Mouse (Mus musculus): ENCODE measurements around the gene Cdkl5.
A peak's percentile ranks its signal among the peaks of the same experiment; 100 is the strongest.

Cdkl5 gene

DNA sequence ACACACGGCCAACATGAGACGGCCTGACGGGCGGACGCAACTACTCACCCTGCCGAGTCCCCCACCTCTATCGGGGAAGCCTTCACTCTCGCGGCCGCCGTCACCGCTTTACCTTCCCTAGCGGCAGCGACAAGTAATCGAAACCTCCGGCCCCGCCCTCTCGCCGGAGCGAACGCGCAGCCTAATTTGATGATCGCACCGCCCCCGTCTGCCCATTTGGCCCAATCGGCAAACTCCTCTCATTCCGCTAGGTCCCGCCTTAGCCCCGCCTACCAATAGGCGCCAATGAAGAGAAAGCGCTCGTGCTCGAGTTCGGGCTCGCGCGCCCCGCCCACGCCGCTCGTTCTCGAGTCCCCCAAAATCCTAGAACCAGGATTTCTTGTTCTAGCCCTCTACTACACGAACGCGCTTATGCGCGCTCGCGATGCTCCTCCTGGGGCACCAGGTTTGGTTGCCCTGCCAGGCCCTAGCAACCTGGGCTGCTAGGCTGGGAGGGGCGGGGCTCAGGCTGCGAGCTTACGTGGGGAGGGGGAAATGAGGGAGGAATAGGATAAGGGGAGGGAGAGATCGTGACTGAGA, at the start of gene Cdkl5:
Gene Cdkl5, minus strand, starts transcription at position 162 of the 579 bp plus-strand sequence.
- DNase-seq = peak; percentile 95 to 96

DNA sequence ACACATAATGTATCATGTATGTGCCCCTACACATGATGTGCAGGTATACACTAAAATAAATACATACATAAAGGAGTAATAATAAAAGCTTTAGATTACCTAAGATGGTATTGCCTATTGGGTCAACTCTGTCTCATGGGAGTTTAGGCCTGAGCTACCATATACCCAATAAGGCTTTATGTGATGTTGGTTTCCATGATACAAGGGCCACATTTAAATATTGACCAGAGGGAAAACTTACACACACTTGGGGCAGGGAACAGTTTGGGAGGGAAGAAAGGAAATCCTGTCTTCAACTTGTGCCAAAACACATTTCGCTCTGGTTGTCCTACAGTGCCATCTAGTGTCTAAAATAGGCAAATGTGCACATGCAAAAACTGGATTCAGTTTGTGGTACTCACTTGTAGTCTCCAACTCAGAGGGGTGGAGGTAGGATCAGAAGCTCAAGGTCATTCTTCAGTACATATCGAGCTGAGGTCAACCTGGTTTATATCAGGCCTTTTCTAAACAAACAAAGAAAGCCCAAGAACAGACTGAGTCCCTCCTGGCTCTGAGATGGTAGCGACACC, 38.8 kb upstream of the Cdkl5 start:
- DNase-seq = peak; percentile 17 to 26

DNA sequence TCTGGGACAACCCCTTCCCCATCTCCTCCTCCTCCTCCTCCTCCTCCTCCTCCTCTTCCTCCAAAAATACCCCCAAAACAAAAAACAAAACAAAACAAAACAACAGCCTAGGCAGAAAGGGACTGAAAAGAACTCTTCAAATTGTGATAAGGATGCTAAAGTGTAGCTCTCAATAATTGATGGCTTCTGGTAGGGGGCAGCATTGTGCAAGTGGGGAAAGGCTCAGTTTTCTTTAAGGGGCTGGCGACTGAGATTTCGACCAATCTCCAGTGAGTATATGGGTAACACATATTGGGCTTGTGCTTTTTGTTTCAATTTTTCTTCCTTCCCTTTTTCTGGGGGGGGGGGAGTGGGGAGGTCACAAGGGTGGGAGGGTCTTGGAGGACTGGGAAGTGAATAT, 37.9 kb upstream of the Cdkl5 start:
- DNase-seq = no peak

DNA sequence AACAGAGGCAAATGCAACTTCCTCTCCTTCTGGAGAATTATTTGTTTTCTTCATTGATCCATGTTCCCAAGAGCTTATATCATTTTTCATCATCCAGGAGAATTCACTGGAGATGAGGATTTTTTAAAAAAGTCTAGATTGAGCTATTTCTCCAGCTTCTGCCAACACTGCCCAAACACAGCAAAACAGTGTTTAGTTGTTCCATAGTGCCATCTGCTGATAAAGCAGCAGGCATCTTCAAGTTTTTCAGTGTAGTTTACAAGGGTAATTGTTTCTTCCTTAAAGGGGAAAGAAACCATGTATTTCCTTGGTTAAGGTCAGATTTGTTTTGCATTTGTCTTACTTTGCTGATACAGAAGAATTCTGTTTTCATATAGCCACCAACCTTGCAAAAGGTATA, 35.7 kb upstream of the Cdkl5 start:
- DNase-seq = no peak

DNA sequence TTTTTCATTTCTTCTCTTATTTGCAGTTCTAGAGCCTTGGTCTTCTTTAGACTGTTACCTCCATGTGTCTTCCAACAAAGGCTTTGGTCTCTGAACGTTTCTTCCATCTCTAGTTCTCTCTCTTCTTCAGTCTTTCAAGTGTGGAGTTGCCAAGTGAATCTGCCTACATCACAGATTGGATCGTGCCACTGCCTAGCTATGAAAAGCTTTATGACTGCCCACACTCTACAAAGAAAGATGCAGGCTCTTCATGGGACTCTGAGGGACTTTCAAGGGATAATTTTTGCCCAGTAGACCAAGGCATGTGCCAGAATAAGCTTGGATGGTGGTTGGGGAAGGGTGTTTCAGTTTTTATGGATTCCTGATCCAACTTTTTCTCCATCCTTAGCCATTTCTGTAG, 30.0 kb upstream of the Cdkl5 start:
- DNase-seq = no peak

DNA sequence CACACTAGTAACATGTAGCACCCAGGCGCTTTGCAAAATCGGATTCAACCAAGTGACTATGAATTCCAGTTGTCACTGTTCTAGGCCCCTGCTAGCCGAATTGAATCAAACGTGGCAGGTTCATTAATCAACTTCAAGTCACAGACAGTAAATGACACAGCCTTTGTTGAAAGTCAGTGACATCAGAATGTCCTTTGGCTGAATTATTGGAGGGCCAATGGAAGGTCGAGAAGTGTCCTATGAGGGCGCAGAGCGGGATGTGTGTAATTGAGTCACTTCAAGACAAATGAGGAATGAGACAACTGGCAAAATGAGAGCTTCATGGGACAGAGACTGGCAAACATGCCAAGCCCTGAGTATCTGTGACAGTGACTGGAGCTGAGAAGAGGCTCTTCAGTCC, 27.0 kb upstream of the Cdkl5 start:
- no peak for DNase-seq

DNA sequence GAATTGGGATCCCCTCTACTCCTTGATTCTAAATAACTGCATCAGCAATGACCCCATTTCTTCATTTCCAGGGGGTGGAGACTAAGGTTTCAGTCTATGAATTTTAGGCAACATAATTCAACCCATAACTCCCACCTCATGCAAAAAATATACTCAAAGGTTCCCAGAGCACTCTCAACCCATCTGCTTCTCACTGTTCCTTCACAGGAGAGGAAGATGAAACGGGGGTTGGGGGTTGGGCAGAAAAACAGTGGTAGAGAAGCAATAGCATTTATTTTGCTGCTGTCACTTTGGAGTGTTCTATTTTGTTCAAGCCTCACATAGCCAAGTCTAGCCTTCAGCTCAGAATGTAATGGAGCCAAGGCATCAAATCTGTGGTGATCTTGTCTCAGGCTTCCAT, 23.7 kb upstream of the Cdkl5 start:
- no peak for DNase-seq

DNA sequence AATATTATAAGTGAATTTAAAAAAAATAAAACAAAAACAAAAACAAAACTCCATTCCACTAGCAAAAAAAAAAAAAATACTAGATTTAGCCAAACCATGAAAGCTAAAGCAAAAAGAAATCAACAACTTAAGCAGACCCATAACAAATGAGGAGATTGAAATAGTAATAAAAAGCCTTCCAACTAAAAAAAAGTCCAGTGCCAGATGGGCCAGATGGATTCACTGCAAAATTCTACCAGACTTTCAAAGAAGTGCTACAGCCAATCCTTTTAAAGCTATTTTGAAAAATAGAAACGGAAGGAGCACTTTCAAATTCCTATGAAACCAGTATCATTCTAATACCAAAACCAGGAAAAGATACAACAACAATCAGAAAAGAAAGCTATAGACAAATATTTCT, 11.8 kb upstream of the Cdkl5 start:
- DNase-seq = no peak

DNA sequence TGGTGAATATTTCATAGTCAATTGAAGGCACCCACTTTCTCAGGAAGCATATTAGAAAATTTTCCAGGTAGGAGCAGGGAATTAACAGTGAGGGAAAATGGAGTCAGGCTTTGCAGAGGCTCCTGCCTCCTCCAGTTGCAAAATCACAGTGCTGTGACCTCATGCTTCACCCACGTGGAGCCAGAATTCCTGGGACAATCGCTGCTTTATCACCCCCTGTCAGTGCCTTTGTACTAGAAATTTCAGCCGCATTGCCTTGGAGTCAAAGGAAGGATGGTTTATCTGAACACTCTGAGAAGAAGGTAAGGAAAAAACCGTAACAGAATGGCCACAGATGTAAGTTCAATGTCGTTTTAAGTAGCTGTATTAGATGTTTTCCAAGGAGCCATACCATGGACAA, 1.5 kb upstream of the Cdkl5 start:
- no peak for DNase-seq

DNA sequence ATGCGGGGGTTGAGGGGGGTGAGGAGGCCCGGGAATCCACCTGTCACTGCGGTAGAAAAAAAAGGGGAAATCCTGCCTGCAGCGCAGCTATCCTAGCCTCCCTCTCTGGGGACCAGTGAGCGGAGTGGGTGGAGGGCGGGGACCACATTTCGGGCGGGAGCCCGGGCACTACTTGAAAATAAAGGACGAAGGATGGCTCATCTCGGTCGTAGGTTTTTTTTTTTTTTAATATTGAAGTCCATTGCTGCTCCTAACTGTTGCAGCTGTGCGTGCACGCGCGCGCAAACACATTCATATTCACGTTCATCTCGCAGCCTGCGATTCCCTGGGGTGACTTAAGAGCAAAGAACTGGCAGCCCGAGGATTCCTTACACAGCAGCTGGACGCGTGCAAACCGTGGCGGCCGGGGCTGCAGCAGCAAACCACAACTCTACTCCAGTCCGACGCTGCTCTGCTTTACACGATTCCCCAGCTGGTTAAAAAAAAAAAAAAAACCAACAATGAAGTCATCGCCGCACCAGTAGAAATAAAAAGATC, 695 bp upstream of the Cdkl5 start:
- peak in 1 of 2 experiments; percentile 17 for DNase-seq

DNA sequence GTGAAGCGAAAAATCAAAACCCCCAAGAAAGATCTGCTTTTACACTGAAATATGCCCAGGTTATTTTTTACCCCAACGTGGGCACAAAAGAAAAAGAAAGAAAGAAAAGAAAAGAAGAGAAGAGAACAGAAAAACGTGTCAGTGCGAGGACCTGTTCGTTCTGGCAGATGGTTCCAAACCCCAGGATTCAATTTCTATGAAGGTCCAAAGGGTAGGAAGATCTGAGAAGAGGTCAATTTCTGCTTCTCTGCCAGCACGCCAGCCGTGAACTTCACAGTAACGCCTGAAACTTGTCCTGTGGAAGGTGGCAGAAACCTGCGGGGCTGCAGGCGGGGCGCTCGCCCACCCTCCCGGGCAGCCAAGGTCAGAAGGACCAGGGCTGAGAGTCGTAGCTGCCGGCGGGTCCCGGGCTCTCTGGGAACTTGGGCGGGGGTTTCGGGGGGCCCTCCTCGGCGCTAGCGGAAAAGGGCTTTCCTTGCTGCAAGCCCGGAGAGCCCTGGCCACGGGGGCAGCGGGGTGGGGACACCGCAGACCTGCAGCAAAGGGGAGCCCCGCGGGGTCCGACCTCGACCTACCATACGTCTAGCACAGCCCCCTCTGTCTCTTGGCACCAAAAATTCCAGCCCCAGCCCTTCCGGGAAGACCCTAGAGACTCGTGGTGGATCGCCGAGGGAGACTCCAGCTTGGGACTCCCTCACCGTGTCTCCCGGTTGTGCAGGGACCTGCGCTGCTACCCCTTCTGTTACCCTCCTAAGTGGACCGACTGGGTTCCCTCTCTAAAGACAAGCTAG, 560 bp downstream of the Cdkl5 start:
- peak in 1 of 2 experiments; percentile 3 for DNase-seq

DNA sequence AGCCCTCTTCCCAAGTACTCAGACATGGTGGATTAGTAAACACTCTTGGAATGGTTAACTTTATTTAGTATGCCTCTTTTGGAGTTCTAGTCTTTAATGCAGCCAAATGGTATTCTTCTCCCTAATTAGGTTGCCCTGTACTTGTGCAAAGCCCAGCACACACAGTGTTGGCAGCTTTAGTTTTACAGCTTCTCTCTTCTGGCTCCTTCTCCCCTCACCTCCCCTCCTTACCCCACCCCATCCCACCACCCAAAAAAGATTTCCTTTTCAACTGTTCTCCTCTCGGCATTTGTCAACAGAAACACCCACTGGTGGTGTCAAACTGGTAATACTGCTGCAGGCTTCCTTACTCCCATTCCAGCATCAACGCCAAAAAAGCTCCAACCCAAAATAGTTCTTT, 1.8 kb downstream of the Cdkl5 start:
- no peak for DNase-seq

DNA sequence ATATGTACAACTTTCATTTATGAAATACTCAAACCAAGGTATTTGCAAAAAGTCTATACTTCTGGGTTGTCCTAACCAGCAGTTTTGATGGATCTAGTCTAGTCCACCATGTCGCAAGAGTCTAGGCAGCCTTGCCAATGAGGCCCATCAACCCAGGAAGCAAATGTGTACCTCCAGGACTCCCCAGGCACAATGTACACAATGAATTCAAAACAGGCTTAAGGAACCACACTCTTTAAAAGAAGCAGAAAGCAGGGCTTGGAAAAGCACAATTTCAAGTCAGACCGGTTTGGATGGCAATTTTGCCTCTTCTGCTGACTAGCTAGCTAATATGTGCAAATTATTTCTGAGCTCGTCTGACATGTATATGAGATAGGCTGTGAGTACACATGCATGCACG, 4.2 kb downstream of the Cdkl5 start:
- no peak for DNase-seq

DNA sequence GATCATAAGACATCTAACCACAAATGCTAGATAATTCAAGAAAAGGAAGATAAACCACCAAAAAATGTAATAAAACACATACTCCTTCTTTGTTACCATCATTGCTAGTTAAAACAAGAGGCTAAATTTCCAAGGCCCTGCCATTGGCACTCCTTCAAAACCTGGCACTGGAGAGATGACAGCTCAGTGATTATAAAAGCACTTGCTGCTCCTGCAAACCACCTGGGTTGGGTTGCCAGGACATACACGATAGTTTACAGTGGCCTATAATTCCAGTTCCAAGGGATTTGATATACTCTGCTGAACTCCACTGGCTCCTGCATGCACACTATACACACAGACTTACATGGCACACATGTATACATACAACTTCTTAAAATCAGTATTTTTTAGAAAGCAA, 16.6 kb downstream of the Cdkl5 start:
- DNase-seq = no peak

DNA sequence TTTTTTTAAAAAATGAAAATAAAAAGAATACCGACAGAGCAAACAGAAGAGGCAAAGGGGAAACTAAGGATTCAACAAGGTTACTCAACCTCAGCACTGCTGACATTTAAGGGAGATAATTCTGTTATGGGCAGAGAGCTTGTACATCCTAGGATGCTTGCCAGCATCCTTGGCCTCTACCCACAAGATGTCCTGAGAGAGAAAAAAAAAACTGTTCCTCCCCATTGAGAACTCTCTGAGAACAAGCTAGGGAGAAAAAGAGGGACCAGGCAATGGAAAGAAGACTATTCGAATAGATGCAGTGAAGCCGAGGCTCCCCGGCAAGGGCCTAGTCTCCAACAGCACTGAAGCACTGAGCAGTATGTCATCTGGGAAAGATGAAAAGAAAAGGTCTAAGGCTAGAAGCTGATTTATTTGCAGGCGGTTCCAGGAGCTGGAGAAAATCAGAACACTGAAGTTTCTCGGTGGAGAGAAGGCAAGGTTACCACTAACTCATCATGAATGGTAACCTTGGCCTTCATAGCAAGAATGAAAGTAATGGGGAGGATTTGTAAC, 22.4 kb downstream of the Cdkl5 start:
- DNase-seq = no peak

DNA sequence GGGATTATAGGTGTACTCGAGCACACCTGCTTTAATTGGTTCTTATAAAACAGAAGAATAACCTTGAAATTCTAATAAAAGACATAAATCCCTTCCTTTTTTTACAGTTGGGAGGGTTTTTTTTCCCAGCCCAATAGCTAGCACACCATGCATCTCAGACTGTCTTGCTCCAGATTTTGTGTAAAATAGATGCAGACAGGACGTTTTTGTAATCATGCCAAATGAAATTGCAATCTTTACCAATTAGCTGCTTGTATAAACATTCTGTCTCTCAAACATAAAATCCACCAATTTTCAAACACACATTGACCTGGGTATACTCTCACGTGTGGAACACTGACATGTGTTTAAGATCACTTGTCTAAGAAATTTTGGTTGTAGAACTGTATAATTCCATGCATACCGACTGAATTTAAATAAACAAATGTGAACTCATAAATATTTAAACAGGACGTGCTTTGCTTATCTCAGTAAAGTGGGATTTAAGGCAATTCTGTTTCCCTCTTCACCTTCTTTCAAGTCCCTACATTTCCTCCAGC, 35.8 kb downstream of the Cdkl5 start:
- DNase-seq = no peak

DNA sequence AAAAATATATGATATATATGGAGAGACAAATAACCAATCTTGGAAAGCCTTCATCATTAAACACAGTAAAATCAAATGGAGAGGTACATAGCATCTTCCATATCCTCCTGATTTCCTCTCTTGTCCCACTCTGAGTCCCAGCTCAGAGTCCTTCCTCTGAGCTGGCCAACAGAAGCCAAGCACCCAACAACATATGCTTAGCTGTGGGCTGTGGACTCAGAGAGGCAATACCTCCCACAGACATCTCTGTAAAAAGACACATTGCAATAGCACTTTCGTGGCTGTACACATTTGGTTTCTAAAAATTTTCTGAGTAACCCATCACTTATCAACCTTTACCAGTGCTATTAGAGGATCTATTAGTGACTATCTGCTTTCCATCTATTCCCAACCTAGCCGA, 44.9 kb downstream of the Cdkl5 start:
- DNase-seq = no peak

DNA sequence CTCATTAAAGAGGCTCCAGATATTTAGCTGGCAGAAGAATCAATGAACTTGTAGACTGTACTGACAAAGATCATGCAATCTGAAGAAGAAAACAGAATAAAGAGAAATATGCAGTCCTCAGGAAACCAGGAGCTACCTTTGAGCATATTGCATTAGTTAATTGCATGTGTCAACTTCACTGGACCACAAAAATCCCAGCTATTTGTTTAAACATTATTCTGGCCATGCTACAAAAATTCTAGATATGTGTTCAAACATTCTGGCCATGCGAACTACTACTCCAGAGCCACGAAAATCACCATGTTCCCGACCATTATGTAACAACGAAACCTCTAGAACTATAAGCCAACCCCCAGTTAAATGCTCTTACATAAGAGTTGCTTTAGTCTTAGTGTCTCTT, 49.8 kb downstream of the Cdkl5 start:
- DNase-seq = peak in 1 of 2 experiments; percentile 18

DNA sequence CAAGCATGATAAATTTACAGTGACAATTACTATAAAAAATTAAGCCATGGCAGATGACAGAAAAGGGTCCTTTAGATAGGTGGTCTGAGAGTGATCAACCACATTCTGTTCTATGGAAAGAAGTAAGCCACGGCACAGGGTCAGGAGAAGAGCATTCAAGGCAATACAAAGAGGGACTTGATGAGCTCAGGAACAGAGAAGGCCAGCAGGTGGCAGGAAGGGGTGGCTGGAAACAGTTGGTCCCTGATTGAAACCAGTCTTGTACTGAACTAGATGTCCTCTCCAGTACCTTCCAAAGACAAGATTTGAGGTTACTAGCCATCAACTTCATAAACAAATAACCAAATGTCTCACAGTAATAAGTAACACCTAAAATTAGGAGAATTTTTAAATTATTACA, 59.0 kb downstream of the Cdkl5 start:
- peak; percentile 6 to 26 for DNase-seq

DNA sequence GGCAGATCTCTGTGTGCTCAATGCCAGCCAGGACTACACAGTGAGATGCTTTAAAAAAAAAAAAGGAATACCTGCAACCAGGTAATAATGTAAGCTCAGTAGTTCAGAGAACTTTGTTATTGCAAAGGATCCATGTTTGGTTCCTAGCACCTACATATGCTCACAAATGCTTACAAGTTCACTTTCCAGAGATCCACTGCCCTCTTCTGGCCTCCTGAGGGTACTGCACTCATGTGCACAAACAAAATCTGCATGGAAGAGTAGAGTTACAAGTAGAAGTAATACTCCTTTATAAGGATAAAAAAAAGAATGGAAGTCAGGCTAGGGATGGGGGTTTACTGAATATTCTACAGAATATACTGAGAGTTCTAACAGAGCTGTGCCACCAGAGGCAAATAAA, 63.8 kb downstream of the Cdkl5 start:
- DNase-seq = peak in 1 of 2 experiments; percentile 4

DNA sequence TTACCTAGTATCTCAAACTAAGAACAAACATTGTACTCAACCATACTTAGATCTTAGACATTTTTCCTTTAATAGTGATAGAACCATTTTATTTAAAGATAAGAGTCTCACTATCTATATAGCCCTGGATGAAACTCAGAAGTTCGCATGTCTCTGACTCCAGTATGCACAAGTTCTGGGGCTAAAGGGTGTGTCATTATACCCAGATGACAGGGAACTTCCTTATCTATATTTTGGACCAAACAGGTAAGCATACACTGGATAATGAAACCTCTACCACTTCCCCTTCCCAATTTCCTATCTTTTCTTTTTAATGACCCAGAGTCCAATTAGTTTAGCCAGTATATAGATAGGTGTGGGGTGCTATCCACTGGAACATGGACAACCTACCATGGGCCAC, 65.6 kb downstream of the Cdkl5 start:
- DNase-seq = no peak

DNA sequence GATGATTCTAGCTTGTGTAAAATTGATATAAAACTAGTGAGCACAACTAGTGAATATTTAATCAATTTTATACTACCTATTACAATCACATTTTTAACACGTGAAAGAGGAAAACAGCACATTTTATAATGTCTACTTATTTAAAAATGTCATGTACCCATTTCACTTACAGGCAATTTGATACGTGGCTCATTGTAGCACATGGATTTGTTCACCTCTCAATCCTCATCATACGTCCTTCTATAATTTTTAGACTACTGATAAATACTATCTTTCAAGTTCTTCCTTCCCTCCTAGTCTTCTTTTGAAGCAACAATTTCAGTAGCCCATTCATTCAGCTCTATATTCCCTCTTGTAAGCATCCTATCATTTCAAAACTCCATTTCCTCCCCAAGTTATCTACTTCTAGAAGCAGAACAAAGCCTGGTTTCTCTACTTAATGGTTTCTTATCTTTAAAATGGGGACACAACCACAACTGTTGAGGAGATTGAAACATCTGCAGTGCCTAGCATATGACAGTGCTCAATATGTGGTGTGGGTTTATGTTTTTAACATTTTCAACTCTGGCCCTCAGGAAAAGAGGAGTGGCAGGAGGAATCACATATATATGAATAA, 75.4 kb downstream of the Cdkl5 start:
- no peak for DNase-seq

DNA sequence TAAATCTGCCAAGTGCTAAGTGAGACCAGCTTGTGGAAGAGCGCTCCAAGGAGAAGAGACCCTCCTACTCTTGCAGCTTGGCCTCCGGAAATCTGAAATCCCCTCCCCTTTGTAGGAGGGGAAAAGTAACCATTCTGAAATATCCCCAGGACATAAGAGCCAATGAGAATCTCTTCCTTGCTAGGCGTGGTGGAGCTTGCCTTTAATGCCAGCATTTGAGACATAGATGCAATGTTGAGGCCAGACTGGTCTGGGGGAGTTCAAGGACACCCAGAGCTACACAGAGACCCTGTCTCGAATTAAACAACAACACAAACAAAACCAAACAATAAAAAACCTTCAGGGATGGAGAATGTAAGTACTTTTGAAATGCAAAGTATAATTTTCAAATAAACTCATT, 87.6 kb downstream of the Cdkl5 start, which contains the start of gene Gja6:
Gene Gja6, minus strand, starts transcription at position 101 of the 400 bp plus-strand sequence.
- no peak for DNase-seq

All from kidney, adult 8-10 months (tissue).